Mouse (Mus musculus) macrophage (primary cell): ENCODE data around the gene Ptprn2. TPM values are rescaled to one million over a fixed set of nuclear protein-coding genes. Genes with fewer than 3 reads are reported as not detected.

Experiments
- H3K27ac ChIP-seq: fragments of 350-480 bp; formaldehyde crosslinking; 2 replicates; pipeline ENCODE4 v1.9.0; 2021
- H3K36me3 ChIP-seq: fragments of 350-480 bp; formaldehyde crosslinking; 2 replicates; pipeline ENCODE4 v1.9.0; 2021; ENCODE audit errors: inconsistent target
- H3K4me3 ChIP-seq: fragments of 350-480 bp; formaldehyde crosslinking; 2 replicates; pipeline ENCODE4 v1.9.0; 2021; ENCODE audit errors: inconsistent target
- H3K79me2 ChIP-seq: fragments of 350-480 bp; formaldehyde crosslinking; 2 replicates; pipeline ENCODE4 v1.9.0; 2021; ENCODE audit errors: inconsistent target
- WGBS: methylation state at CpG from one replicate; pipeline ENCODE4 v1.1.7; 2026; ENCODE audit warnings: inconsistent platforms; ENCODE audit not compliant: missing documents; 5-methylcytosine and 5-hydroxymethylcytosine counted together
- polyA plus RNA-seq: library from polyadenylated mRNA; stranded (reverse); fragments of 250-400 nt; gene quantifications from 3 replicates; pipeline ENCODE4 v1.2.4, GENCODE M21; 2018; ENCODE audit warnings: inconsistent platforms

Ptprn2 gene
- polyA plus RNA-seq, 1 experiment from 2014 or later, result 0.06 TPM

DNA sequence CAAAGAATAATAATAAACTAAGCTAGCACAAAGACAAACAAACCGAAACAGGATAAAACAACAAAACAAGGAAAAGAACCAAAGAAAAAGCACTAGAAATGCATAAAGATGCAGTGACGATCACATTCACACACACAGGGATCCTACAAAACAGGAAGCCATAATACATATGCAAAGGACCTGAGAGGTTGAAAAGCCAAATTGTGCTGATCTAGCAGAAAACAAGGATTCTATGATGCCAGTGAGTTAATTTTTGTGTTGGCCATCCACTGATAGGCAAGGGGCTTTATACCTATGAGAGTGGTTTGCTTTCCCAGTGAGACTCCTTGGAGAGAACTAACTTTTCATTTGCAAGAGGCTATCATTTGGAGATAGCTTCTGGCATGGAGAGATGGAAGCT lies 204.3 kb downstream of the Ptprn2 start:
- 90% methylated on average over 2 of the region's 2 CpGs for WGBS
- no peak overlapping the region for H3K27ac ChIP-seq
- no peak overlapping the region for H3K4me3 ChIP-seq
- no peaks in the 10 kb centered on the region for H3K36me3 ChIP-seq
- no peaks in the 10 kb centered on the region for H3K79me2 ChIP-seq

DNA sequence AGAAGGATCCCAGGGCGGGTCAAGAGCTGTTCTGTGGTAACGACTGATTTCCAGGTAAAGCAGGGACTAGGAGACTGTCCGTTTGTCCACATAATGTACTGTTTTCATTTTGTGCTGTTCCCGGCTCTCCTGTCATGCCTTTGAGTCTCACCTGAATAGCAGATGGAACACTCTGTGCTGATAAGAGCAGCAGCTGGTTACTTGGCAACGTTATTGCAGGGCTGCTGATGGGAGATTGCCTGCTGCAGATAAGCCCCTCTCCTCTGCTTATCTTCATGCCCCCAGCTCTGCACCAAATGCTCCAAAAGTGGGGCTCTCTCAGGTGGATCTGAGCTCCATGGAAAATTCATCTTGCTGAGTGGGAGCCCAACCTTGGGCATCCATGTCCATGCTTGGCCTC lies 224.0 kb downstream of the Ptprn2 start:
- H3K79me2 ChIP-seq, result no peaks in the 10 kb centered on the region
- H3K36me3 ChIP-seq, result no peaks in the 10 kb centered on the region
- WGBS, result 71% methylated on average over 5 of the region's 5 CpGs

DNA sequence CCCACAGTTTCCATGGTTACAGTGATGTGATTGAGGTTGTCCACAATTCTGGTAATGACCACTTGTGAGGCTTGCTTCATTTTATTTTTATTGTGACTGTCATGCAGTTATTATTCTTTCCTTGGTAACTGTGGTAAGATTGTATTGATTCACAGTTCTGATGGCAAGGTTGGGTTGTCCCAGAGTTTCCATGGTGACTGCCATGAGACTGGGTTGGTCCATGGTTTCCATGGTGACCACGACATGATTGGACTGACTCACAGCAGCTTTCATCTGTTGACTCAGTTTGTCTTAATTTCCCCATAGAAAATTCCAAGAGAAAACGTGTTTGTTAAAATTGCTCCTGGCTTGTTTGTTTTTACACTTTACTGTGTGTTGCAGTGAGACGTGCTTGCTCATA lies 225.2 kb downstream of the Ptprn2 start:
- no peak overlapping the region for H3K4me3 ChIP-seq
- H3K79me2 ChIP-seq, result no peaks in the 10 kb centered on the region
- H3K27ac ChIP-seq, result no peak overlapping the region
- no peaks in the 10 kb centered on the region for H3K36me3 ChIP-seq
- 68% methylated on average over 3 of the region's 3 CpGs for WGBS

More for the DNA sequence above, 224.0 kb downstream of the Ptprn2 start:
- Histone ChIP-seq H3K27ac (no peak overlapping the region), H3K4me3 (no peak overlapping the region)

DNA sequence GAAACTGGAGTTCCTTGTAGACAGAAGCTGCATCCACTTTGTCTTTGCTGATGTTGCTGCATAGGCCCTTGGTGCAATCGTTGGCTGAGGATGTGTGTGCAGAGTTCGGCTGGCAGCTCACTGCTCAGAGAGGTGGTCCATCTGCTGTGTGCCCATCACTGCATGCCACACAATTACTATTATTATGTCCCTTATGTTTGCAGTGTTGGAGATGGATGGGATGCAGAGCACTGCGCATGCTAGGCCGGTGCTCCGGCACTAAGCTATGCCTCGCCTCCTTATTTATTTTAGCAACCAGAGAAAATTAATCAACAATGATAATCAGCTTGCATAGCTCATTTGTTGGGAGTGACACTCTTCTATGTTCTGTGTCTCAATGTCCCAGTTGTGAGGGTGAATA lies 225.6 kb downstream of the Ptprn2 start:
- no peak overlapping the region for H3K27ac ChIP-seq
- no peak overlapping the region for H3K4me3 ChIP-seq
- H3K36me3 ChIP-seq, result no peaks in the 10 kb centered on the region
- 90% methylated on average over 6 of the region's 6 CpGs for WGBS
- H3K79me2 ChIP-seq, result no peaks in the 10 kb centered on the region

DNA sequence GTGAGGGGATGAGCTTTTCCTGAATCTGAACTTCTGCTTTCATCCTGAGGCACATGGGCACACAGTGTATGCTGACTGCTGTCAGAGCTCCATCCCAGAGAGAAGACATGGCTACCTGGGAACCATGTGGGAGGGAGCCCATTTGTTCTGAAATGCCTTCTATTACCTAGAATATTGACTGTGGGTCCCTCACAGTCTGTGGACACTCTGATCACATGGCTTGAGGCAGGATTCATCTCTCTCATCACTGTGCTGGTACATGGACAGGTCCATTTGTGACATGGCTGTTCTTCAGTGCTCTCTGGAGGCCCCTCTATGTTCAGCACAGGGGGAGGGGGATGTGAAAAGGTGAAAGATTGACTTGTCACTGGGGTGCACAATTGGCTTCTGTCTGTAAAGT lies 227.6 kb downstream of the Ptprn2 start:
- H3K27ac ChIP-seq, result no peak overlapping the region
- no peak overlapping the region for H3K4me3 ChIP-seq
- H3K36me3 ChIP-seq, result no peaks in the 10 kb centered on the region
- no peaks in the 10 kb centered on the region for H3K79me2 ChIP-seq

DNA sequence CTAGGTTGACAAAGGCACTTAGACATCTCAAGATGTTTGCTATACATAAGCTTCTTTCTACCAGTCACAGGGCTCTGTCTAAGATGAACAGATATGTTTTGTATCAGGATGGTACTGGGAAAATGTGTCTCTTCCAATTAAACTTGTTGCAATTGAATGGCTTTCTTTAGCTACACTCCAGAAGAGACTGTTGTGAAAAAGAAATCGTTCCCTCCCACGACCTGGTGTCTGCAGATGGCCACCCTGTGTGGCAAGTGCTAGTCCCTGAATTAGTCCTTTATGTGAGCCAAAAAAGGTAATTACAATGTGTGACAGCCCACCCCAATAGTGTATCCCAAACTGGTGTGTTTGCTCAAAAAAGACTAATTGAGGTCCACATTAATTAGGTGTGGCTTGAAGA lies 235.5 kb downstream of the Ptprn2 start:
- Histone ChIP-seq H3K79me2 (no peaks in the 10 kb centered on the region), H3K4me3 (no peak overlapping the region), H3K27ac (no peak overlapping the region), H3K36me3 (no peaks in the 10 kb centered on the region)
- WGBS, result 70% methylated on average over 2 of the region's 2 CpGs

DNA sequence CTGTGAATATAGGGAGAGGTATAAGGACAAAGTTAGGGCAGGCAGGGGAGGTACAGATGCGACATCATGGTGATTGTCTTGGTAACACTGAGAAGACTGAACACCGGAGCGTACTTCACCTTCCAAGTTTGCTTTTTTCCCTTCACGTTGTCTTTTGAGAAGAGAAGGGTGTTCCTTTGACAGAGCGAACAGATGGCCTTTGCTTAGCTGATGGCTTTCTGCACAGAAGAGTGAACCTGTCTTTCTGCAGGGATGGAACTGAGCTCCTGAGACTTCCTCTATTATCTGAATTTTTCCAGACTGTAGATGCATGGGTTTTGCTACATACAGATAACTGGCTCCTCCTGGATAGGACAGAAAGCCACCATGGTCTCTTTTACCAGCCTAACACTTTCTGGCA lies 254.6 kb downstream of the Ptprn2 start:
- Histone ChIP-seq H3K79me2 (no peaks in the 10 kb centered on the region), H3K27ac (no peak overlapping the region), H3K4me3 (no peak overlapping the region), H3K36me3 (no peaks in the 10 kb centered on the region)
- 85% methylated on average over 5 of the region's 5 CpGs for WGBS

DNA sequence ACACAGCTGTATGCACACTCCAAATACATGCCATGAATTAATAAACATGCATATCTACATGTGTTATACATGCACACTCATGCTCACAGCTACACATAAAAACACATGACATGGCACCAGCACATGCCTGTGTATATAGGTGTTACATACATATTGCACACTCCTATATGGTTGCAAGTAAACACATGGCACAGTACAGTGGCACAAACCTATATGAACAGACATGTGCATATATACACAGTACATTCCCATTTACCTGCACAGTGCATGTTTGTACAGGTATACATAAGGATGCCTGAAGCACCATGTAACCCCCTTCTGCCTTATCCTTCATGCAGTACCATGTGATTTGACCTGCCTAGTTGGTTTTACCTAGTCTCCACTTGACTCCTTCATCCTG lies 255.8 kb downstream of the Ptprn2 start:
- Histone ChIP-seq H3K36me3 (no peaks in the 10 kb centered on the region), H3K27ac (no peak overlapping the region), H3K4me3 (no peak overlapping the region), H3K79me2 (no peaks in the 10 kb centered on the region)

DNA sequence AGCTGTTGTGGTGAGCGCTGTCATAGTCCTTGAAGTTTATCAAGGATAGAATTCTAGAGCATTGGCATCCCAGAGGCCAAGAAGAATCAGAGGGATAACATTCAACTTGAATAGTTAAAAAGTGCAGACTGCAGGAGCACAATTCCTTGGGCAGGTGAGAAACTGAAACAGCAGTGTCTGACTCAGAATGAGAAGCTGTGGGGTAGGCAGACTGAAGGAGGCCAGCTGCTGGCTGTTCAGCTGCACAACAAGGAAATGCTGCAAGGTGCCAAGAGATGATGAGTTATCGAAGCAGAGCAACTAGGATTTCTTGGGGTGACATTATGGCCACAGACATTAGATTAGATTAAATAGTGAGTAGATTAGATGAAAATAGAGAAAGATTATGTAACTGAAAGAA lies 260.9 kb downstream of the Ptprn2 start:
- Histone ChIP-seq H3K27ac (no peak overlapping the region), H3K36me3 (no peaks in the 10 kb centered on the region), H3K4me3 (no peak overlapping the region), H3K79me2 (no peaks in the 10 kb centered on the region)
- WGBS, result 74% methylated on average over 2 of the region's 2 CpGs

DNA sequence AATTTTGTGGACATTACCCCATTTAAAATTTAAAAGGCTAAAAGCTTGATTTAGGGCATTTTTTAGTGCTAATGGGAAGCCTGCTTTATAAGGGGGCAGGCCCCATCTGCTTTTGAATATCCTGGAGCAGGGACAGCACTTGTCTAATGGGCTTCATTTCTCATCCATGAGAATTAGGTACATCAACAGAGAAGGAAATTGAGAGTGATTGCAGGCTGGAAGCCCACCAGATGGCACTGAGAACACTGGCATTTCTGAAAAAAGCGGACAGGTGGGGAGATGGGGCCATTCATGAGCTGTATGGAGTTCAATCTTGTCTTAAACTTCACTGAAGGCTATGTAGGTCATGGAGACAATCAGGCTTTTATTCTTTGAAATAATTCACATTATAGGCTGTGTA lies 267.3 kb downstream of the Ptprn2 start:
- no peaks in the 10 kb centered on the region for H3K36me3 ChIP-seq
- no peak overlapping the region for H3K27ac ChIP-seq
- H3K79me2 ChIP-seq, result no peaks in the 10 kb centered on the region
- 100% methylated on average over 1 of the region's 1 CpGs for WGBS
- H3K4me3 ChIP-seq, result no peak overlapping the region

DNA sequence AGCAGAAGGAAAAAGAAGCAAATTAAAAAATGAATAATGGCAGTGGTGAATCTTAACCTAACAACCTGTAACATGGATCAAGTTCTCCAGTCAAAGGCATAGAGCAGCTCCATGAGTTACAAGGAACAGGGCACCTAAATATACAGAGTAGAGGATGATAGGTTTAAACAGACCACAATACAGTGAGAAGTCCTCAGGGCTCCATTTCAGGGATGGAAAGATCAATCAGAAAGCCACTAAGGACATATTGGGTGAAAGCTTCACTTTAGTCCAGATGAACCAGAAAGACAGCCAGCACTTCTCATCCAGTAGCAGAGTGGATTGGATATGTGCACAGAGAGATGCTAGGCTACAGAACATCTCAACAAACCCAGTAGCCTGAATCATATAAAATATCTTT lies 278.4 kb downstream of the Ptprn2 start:
- Histone ChIP-seq H3K79me2 (no peaks in the 10 kb centered on the region), H3K36me3 (no peaks in the 10 kb centered on the region), H3K4me3 (no peak overlapping the region), H3K27ac (no peak overlapping the region)

DNA sequence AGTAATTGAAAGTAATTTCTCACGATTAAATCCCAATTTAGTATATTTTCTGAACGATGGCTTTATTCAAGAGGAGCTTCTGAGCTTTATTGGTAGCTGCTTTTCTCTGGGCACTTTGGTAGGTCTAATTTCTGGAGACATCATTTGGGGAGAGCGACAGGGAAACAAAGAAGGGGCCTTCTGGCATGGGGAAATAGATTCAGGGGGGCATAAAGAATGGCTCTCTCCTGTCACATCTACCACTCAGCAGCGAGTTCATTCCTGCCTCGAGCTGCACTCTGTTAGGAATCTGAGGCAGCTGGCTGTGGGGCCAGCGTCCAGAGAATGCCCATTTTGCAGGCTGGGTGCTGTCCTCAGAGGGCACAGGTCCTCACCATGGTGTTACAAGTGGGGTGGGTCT lies 285.4 kb downstream of the Ptprn2 start:
- no peaks in the 10 kb centered on the region for H3K36me3 ChIP-seq
- H3K79me2 ChIP-seq, result no peaks in the 10 kb centered on the region
- no peak overlapping the region for H3K27ac ChIP-seq
- no peak overlapping the region for H3K4me3 ChIP-seq
- 61% methylated on average over 6 of the region's 6 CpGs for WGBS

DNA sequence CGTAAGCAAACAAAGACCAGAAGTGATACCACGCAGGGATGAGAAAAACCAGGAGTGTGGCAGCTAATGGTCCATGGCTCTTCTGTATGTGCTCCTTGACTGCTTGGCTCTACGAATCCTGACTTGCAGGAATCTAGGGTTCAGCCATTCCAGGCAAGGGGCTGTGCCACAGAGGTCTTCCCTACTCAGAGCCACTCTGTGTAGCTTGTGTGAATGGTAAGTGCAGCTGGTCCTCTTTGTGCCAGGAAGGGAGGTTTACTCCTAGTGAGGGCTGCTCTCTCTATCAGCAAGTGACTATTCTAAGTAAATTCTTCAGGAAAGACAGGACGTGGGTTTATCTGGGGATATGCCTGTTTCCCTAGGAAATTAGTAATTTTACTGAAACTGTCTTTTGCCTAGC lies 286.0 kb downstream of the Ptprn2 start:
- 59% methylated on average over 4 of the region's 4 CpGs for WGBS
- Histone ChIP-seq H3K4me3 (no peak overlapping the region), H3K79me2 (no peaks in the 10 kb centered on the region), H3K36me3 (no peaks in the 10 kb centered on the region), H3K27ac (no peak overlapping the region)

DNA sequence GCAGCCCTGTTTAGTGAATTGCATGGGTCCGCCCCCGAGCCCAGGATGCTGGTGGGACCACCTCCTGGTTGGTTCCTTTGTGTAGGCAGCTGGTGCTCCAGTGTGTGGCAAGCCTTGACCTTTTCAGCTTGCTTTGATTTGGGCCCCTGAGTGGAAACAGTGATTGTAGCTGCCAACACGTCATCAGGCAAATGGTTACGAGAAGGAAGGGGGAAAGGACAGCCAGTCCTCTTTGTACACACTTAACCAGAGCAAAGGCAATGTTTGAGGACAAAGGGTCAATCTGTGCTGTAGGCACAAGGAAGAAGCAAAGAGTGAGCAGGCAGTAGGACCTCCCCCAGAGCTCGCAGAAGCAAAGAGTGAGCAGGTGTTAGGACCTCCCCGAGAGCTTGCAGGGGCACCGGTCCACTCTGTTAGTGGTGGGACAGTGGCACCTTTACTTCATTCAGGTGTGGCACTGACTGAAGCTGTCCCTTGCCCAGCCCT lies 286.6 kb downstream of the Ptprn2 start:
- H3K27ac ChIP-seq, result no peak overlapping the region
- no peaks in the 10 kb centered on the region for H3K36me3 ChIP-seq
- 46% methylated on average over 5 of the region's 7 CpGs for WGBS
- H3K79me2 ChIP-seq, result no peaks in the 10 kb centered on the region
- no peak overlapping the region for H3K4me3 ChIP-seq

DNA sequence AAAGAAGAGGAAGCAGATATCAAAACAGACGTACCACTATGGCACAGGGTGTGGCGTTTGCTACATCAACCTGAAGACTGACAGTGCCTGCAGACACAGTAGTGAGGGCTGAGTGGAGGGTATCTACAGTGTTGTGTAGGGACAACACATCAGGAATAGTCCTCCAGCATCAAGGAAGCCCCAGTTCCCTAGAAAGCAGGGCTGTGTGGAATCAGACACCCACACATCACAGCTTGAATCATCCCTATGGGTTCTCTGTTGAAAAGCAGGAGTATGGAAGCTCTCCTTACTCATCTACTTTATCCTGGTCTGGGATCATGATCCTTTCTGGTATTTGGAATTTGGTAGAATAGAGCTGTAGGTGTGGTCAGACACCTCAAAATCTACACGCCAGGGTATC lies 287.8 kb downstream of the Ptprn2 start:
- Histone ChIP-seq H3K4me3 (no peak overlapping the region), H3K79me2 (no peaks in the 10 kb centered on the region), H3K27ac (no peak overlapping the region), H3K36me3 (no peaks in the 10 kb centered on the region)
- WGBS, result 83% methylated on average over 3 of the region's 3 CpGs

DNA sequence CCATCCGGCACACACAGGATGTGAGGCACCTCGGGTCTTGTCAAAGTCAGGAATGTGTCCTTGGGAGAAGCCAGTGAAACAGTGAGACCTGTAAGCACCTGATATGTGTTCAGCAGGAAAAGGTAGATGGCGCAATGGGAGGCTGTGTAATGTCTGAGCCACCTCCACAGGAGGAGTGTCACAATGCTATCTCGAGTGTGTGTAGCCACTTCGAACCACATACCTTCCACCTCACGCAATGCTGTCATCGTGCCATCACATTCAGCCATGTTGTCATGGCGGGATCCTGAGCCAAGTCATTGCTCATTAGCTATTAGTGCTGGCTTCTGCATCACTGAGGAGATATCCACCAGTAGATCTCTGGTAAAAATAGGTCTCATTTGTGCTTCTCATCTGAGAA lies 290.9 kb downstream of the Ptprn2 start:
- Histone ChIP-seq H3K4me3 (no peak overlapping the region), H3K27ac (no peak overlapping the region), H3K79me2 (no peaks in the 10 kb centered on the region), H3K36me3 (no peaks in the 10 kb centered on the region)
- WGBS, result 88% methylated on average over 8 of the region's 8 CpGs
